ENCODE assay signal across 23 mouse cellular contexts in genomic region chr13:89339776-89340175, GRCm38 (mm10).
"Had no signal": no experiment of that assay in that cellular context is flagged by ENCODE, and none has a peak within 500 bp of the region (broad histone marks: within the 10 kb centered on the region; RNA-seq: fewer than 3 reads in every experiment).

No protein-coding gene starts in this region.

- H3K36me3 ChIP-seq: heart, embryonic 10.5 days; heart, embryonic 12.5 days; hindbrain, embryonic 10.5 days; hindbrain, embryonic 12.5 days; limb, embryonic 10.5 days; limb, embryonic 12.5 days; liver, embryonic 13.5 days had no signal

- H3K27me3 ChIP-seq: heart, embryonic 12.5 days; hindbrain, embryonic 12.5 days; limb, embryonic 12.5 days; liver, embryonic 13.5 days had no signal

- H3K4me3 ChIP-seq: gastrocnemius, adult 2 months; heart, embryonic 10.5 days; heart, embryonic 12.5 days; hindbrain, embryonic 10.5 days; hindbrain, embryonic 12.5 days; layer of hippocampus, adult 2 months; left cerebral cortex, adult 2 months; limb, embryonic 10.5 days; limb, embryonic 12.5 days; liver, embryonic 13.5 days had no signal

- ATAC-seq: inflammation-experienced regulatory T-cells, adult 6 months; intestine, embryonic 16.5 days had no signal

- H3K27ac ChIP-seq: gastrocnemius, adult 2 months; heart, embryonic 10.5 days; hindbrain, embryonic 10.5 days; hindbrain, embryonic 12.5 days; hindbrain, embryonic 14.5 days; left cerebral cortex, adult 2 months; limb, embryonic 10.5 days; limb, embryonic 12.5 days; liver, embryonic 13.5 days had no signal

- H3K9ac ChIP-seq: heart, embryonic 12.5 days; hindbrain, embryonic 12.5 days; hindbrain, embryonic 14.5 days; limb, embryonic 12.5 days; liver, embryonic 13.5 days had no signal

- H3K4me2 ChIP-seq: heart, embryonic 12.5 days; hindbrain, embryonic 12.5 days; hindbrain, embryonic 14.5 days; limb, embryonic 12.5 days; liver, embryonic 11.5 days; liver, embryonic 13.5 days had no signal

- H3K9me3 ChIP-seq: heart, embryonic 10.5 days; heart, embryonic 12.5 days; hindbrain, embryonic 10.5 days; hindbrain, embryonic 12.5 days; limb, embryonic 10.5 days; limb, embryonic 12.5 days; liver, embryonic 13.5 days had no signal

- DNase-seq: gastrocnemius, adult 2 months; gastrocnemius, postnatal 10 days; gastrocnemius, postnatal 25 days; heart, adult 18-20 months; heart, postnatal 10 days; heart, postnatal 4 days; kidney, adult 18-20 months; kidney, adult 8-10 months; kidney, postnatal 10 days; kidney, postnatal 25 days; liver, embryonic 13.5 days had no signal

- H3K4me1 ChIP-seq: hindbrain, embryonic 10.5 days; limb, embryonic 10.5 days; limb, embryonic 12.5 days; liver, embryonic 13.5 days had no signal
